Mouse (Mus musculus) ES-Bruce4 (cell line): ENCODE results near the gene Map7d1.

ENCODE experiments used
- EP300 ChIP-seq: IDR thresholded peaks from 2 replicates; pipeline ENCODE4 v1.6.1; 2011; ENCODE audit warnings: low read depth, low read length; ENCODE audit not compliant: insufficient read depth
- POLR2A ChIP-seq: IDR thresholded peaks from one replicate; pipeline ENCODE4 v1.8.1; 2011; ENCODE audit warnings: low read length; ENCODE audit not compliant: insufficient read depth

- TF ChIP-seq POLR2A: no peak
- TF ChIP-seq EP300: no peak
Observed at GRCm38 (mm10) chr4:126254315-126255112, 1.6 kb downstream of the Map7d1 start.
